Mouse (Mus musculus): ENCODE measurements around the gene Hipk3.

DNA sequence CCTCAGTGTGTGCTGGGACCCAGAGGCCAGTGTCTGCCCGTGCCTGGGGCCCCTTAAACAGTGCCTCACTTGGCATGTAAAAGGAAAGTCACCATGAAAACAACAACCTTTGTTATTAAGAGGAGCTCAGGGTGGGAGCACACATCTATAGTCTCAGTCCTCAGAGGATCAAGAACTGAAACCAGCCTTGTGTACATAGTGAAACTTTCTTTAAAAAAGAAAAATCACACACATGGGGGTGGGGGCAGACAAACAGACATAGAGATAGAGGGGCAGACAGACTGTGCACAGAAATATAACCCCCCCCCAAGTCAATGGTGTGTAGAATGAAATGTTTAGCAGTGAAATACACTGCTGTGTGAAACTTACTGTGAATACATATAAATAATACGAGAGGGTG, 99.5 kb downstream of the Hipk3 start:
- TF ChIP-seq CTCF (IDR thresholded peaks at IDR 0.05; ENCODE audit: control insufficient read depth, insufficient read depth, insufficient replicate concordance, low read depth, low read length) (no peak), POLR2A (IDR thresholded peaks at IDR 0.05; ENCODE audit: control insufficient read depth, low read depth, low read length) (no peak)
